Mouse (Mus musculus) ES-E14 (cell line): ENCODE data around the gene Sash1. TPM values are rescaled to one million over a fixed set of nuclear protein-coding genes. Genes with fewer than 3 reads are reported as not detected.

Source experiments
- DNase-seq: peaks from one replicate; pipeline ENCODE4 v3.0.0-alpha.2; 2013; ENCODE audit warnings: low read depth, low spot score
- H3K27ac ChIP-seq: 2 replicates; pipeline ENCODE4 v1.5.1; 2012; ENCODE audit warnings: low read depth, mild to moderate bottlenecking, low read length, moderate library complexity, mixed read lengths; ENCODE audit not compliant: poor library complexity, insufficient read depth, severe bottlenecking
- H3K36me3 ChIP-seq: 2 replicates; pipeline ENCODE4 v1.6.1; 2012; ENCODE audit warnings: mild to moderate bottlenecking, low read length, moderate library complexity, mixed read lengths; ENCODE audit not compliant: control insufficient read depth, poor library complexity, insufficient read depth, severe bottlenecking
- H3K4me1 ChIP-seq, 2 experiments: fragments of 150-350 bp in 1 of 2; sonication (generic) in 1 of 2; 2 replicates each; pipeline ENCODE4 v1.6.1; 2012; ENCODE audit warnings: low read length in 2 of 2, mild to moderate bottlenecking in 1 of 2, mixed read lengths in 1 of 2; ENCODE audit not compliant: control insufficient read depth in 2 of 2, insufficient read depth in 2 of 2, poor library complexity in 1 of 2
- H3K4me3 ChIP-seq, 2 experiments: fragments of 150-350 bp in 1 of 2; sonication (generic) in 1 of 2; 2 replicates each; pipeline ENCODE4 v1.5.1; 2012; ENCODE audit warnings: low read length in 2 of 2, low read depth in 1 of 2, mild to moderate bottlenecking in 1 of 2, mixed read lengths in 1 of 2; ENCODE audit not compliant: insufficient read depth in 1 of 2, poor library complexity in 1 of 2, severe bottlenecking in 1 of 2
- H3K9ac ChIP-seq: 2 replicates; pipeline ENCODE4 v1.6.1; 2012; ENCODE audit warnings: low read depth, mild to moderate bottlenecking, low read length, mixed read lengths; ENCODE audit not compliant: poor library complexity, insufficient read depth, severe bottlenecking
- H3K9me3 ChIP-seq: fragments of 150-350 bp; sonication (generic); 2 replicates; pipeline ENCODE4 v1.6.1; 2012; ENCODE audit warnings: low read depth, mild to moderate bottlenecking, low read length; ENCODE audit not compliant: control insufficient read depth, insufficient read depth
- CHD2 ChIP-seq: IDR thresholded peaks from 2 replicates; pipeline ENCODE4 v1.6.1; 2014; ENCODE audit warnings: mild to moderate bottlenecking, low read depth, low read length, inconsistent platforms
- HCFC1 ChIP-seq: IDR thresholded peaks from 2 replicates; pipeline ENCODE4 v1.6.1; 2012; ENCODE audit warnings: low read length, inconsistent platforms, borderline replicate concordance; ENCODE audit not compliant: insufficient read depth
- MAFK ChIP-seq: IDR thresholded peaks from 2 replicates; pipeline ENCODE4 v1.6.1; 2014; ENCODE audit warnings: mild to moderate bottlenecking, low read depth, low read length, inconsistent platforms; ENCODE audit not compliant: insufficient read depth
- ZC3H11A ChIP-seq: IDR thresholded peaks from 2 replicates; pipeline ENCODE4 v1.6.1; 2012; ENCODE audit warnings: low read depth, mild to moderate bottlenecking, inconsistent platforms, low read length, borderline replicate concordance
- ZNF384 ChIP-seq: IDR thresholded peaks from 2 replicates; pipeline ENCODE4 v1.6.1; 2012; ENCODE audit warnings: low read depth, low read length, inconsistent platforms
- in situ Hi-C, 2 experiments: fragments of 600-800 bp; cut with MboI; formaldehyde crosslinking; loops; one replicate each; pipeline ENCODE4 v1.15.1; 2025; ENCODE audit warnings: low sequenced_read_pairs in 2 of 2, inconsistent platforms in 1 of 2; ENCODE audit not compliant: unreplicated experiment in 2 of 2
- total RNA-seq: library from RNA; depleted of rRNA; stranded (reverse); fragments of 300-350 nt; gene quantifications from 2 replicates; pipeline ENCODE4 v1.2.3, GENCODE M21; 2012

Sash1 gene
- total RNA-seq, 1 experiment = 16.8 TPM

DNA sequence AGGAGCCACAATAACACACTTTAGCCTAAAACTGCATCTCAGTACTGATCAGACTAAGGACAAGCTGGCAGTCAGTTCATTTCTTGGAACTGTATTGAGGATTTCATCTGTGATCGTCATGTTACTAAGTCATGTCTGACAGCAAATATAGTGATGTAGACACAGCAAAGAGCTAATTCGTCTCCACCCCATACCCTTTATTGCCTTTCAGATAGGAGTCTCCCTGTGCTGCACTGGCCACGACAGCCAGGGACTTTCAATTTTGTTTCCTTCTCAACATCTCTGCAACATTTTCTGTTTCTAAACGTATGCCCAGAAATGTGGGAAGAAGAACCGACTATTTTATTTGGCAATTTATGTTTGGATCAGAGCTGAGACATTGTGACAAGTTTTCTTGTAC is 29.9 kb upstream of the Sash1 start:
- in situ Hi-C loops = no loop called here
- DNase-seq = no peak
- H3K9me3 ChIP-seq = no peaks in the 10 kb centered on the region
- TF ChIP-seq MAFK (no peak), CHD2 (no peak), ZNF384 (no peak), ZC3H11A (no peak), HCFC1 (no peak)
- no peaks in the 10 kb centered on the region for H3K36me3 ChIP-seq
- H3K4me1 ChIP-seq = 0 out of 4 replicates have a peak, but pooled peaks cover 0 to 2% of the 10 kb centered on the region in 2 experiments
- H3K27ac ChIP-seq = no peak overlapping the region
- no peak overlapping the region for H3K9ac ChIP-seq
- no peak overlapping the region for H3K4me3 ChIP-seq

DNA sequence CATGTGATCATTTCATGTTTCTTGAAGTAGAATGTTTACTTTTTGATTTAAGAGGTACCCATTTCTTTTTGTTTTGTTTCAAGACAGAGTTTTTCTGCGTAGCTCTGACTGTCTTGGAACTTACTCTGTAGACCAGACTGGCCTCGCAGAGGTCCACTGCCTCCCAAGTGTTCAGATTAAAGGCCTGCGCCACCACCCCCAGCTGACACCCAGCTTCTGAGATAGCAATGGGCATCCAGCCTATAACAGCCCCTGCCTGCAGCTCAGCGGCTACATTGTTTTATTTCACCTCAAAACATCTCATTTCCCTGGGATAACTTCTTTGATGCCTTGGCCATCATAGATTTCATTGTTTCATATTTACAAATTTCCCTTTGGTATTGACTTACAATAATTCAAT is 28.0 kb upstream of the Sash1 start:
- H3K9me3 ChIP-seq = no peaks in the 10 kb centered on the region
- no peak overlapping the region for H3K4me3 ChIP-seq
- in situ Hi-C loops = no loop called here
- H3K9ac ChIP-seq = no peak overlapping the region
- no peak overlapping the region for H3K27ac ChIP-seq
- H3K4me1 ChIP-seq = 0 out of 4 replicates have a peak, but pooled peaks cover 0 to 2% of the 10 kb centered on the region in 2 experiments
- no peak for DNase-seq
- no peaks in the 10 kb centered on the region for H3K36me3 ChIP-seq
- TF ChIP-seq MAFK (no peak), ZC3H11A (no peak), HCFC1 (no peak)

DNA sequence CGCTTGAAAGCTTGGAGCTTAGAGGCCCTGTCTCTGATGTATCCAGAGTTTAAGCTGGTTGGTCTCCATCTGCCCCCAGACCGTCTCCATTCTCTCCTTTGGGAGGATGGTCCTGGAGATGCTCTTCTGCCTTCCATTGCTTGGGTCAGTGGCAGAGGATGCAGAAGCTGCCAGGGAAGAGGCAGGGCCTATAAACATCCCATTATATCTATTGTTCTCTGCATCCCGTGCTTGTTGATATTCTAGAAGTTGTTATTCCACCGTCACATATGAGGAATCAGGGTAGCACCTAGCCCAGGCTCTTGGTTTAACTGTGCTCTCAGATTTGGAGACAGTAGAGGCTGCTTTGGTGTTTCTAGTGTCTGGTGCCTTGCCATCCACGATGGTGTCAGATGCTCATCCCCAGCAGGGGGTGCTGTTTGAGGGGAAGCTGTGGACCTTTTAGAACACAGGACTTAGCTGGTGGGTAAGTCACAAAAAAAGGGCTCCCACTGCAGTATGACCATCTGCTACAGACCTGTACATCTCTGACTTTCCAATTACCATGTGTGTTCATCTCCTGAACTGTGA is 26.9 kb upstream of the Sash1 start:
- no peak overlapping the region for H3K27ac ChIP-seq
- DNase-seq = no peak
- in situ Hi-C loops = no loop called here
- H3K4me1 ChIP-seq = 0 out of 4 replicates have a peak, but pooled peaks cover 0 to 2% of the 10 kb centered on the region in 2 experiments
- no peaks in the 10 kb centered on the region for H3K9me3 ChIP-seq
- H3K4me3 ChIP-seq = no peak overlapping the region
- no peak overlapping the region for H3K9ac ChIP-seq
- no peak for TF ChIP-seq ZC3H11A
- no peak for TF ChIP-seq CHD2
- no peak for TF ChIP-seq ZNF384
- no peak for TF ChIP-seq HCFC1
- no peak for TF ChIP-seq MAFK
- no peaks in the 10 kb centered on the region for H3K36me3 ChIP-seq

DNA sequence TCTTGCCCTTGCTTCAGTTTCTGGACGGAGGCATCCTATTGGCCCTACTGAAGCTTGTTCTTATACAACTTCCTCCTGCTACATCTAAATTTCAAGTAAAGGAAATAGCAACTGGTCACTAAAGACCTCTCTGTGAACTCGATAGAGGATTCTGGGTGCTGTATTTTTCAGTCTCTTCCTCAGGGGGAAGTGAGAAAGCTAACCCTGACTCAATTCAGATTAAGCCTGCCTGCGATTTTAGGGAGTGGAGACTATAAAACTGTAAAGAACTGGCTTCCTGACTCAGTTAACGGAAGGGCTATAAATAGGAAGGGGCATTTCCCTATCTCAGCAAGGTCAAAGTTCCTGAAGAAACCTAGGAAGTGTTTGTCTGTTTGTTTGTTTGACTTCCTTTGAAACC is 26.3 kb upstream of the Sash1 start:
- TF ChIP-seq CHD2 (no peak), HCFC1 (no peak), ZNF384 (no peak), MAFK (no peak), ZC3H11A (no peak)
- no peak overlapping the region for H3K4me3 ChIP-seq
- H3K9ac ChIP-seq = no peak overlapping the region
- no peak overlapping the region for H3K27ac ChIP-seq
- no peaks in the 10 kb centered on the region for H3K36me3 ChIP-seq
- H3K4me1 ChIP-seq = 0 out of 4 replicates have a peak, but pooled peaks cover 0 to 2% of the 10 kb centered on the region in 2 experiments
- H3K9me3 ChIP-seq = no peaks in the 10 kb centered on the region
- no peak for DNase-seq
- in situ Hi-C loops = no loop called here

- no peaks in the 10 kb centered on the region for H3K36me3 ChIP-seq
- H3K4me3 ChIP-seq = no peak overlapping the region
- no peak for DNase-seq
- TF ChIP-seq HCFC1 (no peak), CHD2 (no peak), ZC3H11A (no peak)
- H3K9ac ChIP-seq = no peak overlapping the region
- in situ Hi-C loops = no loop called here
- no peaks in the 10 kb centered on the region for H3K4me1 ChIP-seq
- no peak overlapping the region for H3K27ac ChIP-seq
- no peaks in the 10 kb centered on the region for H3K9me3 ChIP-seq
Measured at GRCm38 (mm10) chr10:8910237-8910990, 24.5 kb upstream of the Sash1 start.
